Mouse (Mus musculus) hindlimb bud, embryonic 11.5 days (tissue): ENCODE results near the gene Apoa1.

ENCODE experiments used
- DNase-seq: peaks from one replicate; pipeline ENCODE4 v3.0.0-alpha.2; 2012; ENCODE audit warnings: low read depth, low spot score; ENCODE audit errors: extremely low spot score

The Apoa1 gene

DNA sequence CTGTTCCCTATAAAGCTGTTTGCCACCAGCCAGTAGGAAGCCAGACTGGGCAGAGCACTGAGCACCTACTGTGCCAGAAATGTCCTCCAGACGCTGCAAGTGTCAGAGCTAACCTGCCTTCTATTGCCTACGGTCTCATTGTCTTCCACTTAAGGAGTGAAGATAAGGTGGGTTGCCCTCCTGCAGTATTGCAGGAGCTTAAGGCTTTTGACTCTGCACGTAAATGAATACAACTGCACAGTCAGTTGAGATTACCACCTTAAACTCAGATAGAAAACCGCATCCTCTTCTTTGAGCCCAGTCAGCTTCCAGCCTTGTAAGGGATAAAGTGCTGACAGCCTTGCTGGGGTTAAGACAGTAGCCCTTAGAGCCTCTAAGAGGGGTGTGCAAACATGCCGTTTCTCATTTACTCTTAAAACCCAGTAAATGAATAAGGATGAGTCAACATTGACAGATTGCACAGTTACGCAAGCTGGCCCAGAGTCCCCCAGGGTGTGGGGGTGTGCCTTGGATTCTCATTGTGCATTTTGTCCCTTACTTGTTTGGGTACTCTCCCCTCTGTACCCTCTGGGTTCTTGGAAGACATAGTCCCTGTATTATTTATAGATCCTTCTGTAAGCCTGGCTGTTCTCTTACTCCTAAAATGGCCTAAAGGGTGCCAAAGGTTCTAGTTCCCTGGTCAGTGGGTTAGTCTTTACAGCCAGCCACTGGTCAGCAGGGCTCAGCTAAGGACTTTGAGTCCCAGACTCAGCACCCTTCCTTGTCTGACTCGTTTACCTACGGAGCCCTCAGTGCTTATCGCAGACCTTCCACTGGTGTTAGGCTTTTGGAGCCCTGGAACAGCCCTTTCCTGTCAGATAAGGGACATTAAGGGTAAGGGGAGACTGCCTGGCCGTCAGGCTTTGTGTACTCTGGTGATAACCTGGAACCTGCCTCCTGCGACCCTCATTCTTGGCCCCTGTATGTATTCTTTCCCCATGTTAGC is 12.8 kb upstream of the Apoa1 start:
- DNase-seq, result no peak

DNA sequence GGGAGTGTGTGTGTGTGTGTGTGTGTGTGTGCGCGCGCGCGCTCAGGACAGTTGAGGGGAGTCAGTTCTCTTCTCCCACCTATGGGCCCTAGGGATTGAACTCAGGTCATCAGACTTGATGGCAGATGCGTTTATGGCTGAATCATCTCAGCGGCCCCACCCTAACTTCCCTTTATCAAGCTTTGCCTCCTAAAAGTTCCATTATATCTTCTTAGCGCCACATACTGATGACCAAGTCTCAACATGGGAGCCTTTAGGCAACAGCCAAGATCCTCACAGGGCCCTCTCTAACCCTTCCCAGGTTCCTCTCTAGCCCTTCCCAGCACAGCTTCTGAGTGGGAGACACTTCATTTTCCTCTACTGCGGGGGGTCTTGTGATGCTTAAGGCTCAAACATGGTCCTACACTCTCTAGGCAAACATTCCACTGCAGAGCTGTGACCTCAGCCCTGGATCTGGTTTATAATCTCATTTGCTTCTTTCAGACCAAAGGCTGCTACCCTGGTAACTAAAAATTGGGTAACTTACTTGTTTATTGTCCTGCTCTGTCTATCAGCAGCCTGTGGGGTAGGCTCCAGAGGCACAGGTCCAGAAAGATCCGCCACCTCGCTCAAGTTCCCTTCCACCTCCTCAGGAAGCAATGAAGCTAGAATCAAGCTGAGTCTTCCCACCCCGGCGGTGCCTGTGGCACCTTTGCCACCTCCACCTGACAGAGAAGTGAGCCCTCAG is 11.5 kb upstream of the Apoa1 start:
- DNase-seq, result no peak

DNA sequence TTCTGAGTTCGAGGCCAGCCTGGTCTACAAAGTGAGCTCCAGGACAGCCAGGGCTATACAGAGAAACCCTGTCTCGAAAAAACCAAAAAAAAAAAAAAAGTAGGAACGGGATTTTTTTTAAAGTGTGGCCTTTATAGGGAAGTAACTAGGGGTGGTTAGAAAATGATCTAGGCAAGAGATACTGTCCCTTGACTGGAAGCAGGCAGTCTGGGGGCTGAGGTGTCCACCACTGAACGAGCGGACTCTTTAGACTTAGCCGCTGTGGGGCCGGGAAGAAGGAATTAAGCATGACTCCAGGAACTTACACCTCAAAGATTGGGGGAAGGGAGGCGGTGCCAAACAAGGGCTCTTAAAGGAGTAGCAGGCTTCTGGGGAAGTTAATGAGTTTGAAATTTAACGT is 10.2 kb upstream of the Apoa1 start:
- DNase-seq, result no peak

DNA sequence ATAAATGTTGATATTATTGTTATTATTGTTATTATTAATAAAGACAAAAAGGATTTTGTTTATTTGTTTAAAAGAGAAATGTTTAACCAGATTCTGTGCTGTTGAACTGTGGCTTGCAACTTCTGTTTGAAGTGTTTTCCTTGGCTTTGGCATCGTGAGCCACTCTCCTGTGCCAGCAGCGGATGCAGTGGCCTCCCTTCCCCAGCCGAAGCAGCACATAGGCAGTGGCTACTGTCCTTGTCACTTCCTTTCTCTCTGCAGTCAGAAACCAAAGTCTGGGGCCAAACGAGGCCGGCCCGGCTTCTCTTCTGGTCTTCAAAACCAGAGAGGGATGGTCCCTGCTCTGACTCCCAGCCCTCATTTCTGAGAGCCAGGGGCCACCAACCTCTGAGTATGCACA is 5.3 kb upstream of the Apoa1 start:
- DNase-seq, result no peak

DNA sequence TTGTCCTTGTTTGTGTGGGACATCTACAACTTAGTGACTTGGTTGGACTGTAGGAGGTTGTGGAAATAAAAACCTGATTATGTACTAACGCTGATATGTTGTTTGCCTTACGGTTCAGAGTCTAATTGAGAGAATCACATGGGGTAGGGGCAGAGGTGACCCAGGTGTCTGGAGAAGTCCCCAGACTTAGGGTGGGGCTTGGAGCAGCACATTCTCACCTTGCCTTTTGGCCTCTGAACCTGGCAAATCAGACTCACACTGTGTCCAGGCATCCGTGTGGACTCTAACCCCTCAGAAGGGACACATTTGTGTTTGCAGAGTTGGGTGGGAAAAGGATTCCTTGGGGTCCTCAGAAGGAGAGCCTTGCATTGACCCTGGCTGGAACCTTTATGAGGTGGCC is 4.3 kb upstream of the Apoa1 start:
- DNase-seq, result no peak

DNA sequence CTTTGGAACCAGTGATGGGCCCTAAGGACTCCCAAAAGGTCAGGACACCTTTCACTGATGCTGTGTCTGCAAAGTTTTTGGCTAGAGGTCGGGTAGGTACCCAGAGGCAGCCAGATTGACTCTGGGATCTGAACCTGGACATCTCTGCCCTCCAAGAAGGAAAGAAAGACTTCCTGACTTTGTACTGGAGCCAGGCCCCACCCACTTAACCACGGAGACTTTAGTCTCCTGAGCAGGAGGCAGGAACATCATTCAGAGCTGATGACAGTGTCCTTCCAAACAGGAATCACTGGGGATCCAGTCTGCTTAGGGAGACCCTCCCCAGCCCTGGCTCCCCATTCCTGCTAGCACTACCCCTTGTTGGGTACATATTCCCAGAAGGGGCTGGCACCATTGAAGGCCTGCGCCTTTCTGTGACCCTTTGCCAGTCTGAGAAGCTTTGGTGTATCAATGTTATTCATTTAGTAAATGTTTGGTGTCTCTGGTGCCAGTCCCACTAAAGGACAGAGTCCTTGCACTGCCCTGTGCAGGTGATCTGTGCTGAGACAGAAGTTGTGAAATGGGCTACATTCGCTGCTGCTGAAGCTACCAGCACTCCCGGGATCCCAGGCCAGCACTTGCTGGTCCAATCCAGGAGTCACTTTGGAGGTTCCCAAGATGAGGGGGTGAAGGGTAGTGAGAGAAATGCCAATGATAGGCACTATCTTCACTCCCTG is 3.3 kb upstream of the Apoa1 start:
- no peak for DNase-seq

DNA sequence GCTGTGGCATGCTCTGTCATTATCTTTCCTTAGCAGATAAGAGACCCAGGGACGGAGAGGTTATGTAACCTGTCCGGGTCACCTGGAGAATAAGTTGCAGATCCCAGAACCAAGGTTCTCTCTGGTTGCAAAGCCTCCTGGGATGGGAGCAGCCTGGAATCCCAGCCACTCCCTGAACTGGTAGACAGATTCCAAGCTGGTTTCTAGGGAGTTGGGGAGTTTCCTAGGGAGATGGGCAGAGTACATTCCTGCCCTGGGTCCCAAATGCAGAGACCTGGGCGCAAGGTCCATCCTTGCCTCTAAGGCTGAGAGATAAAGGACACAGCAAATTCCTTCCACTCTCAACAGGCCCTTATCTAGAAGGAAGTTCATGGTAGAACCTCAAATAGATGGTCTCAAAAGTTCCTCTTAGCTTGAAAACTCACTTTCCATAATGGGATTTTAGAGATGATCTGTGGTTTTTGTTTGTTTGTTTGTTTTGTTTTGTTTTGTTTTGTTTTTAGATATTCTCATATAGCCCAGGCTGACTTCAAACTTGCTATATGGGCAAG is 1.2 kb upstream of the Apoa1 start:
- no peak for DNase-seq

DNA sequence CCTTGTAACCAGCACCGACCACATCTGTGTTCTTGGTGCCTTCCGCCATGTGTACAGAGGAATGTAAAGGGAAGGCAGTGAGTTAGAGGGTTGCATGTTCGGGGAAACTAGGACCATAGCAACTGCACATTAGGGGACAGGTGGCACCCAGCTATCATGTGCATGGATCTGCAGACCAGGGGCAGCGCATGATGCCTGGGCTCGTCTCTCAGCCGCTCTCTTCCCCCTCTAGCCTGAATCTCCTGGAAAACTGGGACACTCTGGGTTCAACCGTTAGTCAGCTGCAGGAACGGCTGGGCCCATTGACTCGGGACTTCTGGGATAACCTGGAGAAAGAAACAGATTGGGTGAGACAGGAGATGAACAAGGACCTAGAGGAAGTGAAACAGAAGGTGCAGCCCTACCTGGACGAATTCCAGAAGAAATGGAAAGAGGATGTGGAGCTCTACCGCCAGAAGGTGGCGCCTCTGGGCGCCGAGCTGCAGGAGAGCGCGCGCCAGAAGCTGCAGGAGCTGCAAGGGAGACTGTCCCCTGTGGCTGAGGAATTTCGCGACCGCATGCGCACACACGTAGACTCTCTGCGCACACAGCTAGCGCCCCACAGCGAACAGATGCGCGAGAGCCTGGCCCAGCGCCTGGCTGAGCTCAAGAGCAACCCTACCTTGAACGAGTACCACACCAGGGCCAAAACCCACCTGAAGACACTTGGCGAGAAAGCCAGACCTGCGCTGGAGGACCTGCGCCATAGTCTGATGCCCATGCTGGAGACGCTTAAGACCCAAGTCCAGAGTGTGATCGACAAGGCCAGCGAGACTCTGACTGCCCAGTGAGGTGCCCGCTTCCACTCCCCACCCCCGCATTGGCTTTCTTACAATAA is 1.4 kb downstream of the Apoa1 start:
- DNase-seq, result peak; percentile 71

DNA sequence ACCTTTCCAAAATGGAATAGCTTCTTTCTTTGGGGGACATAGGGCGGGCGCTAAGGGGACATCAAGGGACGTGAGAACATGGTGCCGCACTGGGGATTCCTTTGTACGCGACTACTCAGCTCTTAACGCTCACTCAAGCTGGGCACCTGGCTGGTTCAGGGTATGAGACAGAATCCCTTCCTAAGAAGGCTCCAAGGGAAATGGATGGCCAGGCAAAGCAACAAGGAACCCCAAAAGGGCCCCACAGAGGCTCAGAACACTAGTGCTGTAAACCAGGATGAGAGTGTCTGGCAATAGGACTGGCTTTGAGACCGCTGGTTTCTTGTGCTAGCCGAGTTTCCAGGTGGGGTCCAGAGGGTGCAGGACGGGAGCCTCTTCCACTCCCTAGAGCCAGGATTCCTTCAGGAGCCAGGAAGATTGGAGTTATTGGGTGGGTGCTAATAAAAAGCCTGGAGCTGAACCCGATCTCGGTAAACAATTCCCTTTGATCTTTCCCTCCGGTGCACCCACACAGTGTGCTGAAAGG is 2.1 kb downstream of the Apoa1 start:
- DNase-seq, result no peak

DNA sequence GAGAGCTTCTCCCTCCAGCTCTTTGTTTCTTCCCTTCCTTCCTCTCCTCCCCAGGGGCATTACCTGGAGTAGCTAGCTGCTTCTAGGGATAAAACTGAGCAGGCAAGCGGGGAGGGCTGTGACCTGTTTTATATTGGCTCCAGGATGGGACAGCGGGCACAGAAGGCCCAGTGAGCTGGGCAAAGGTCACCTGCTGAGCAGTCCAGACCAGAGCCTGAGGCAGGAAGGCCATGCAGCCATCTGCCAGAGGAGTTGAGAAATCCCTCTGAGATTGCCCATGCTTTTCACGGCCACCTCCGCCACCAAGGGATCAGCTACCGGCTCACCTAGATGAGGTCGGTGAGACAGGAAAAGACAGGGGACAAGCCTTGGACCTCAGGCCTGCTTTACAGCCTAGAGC is 6.8 kb downstream of the Apoa1 start:
- DNase-seq, result no peak

DNA sequence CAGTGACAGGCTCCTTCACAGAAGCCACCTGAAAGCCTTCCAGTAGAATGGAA is 7.0 kb downstream of the Apoa1 start, which contains the start of gene Apoc3:
Gene Apoc3 (minus strand): TSS at position 41 of the 53 bp plus-strand sequence.
- DNase-seq, result no peak

DNA sequence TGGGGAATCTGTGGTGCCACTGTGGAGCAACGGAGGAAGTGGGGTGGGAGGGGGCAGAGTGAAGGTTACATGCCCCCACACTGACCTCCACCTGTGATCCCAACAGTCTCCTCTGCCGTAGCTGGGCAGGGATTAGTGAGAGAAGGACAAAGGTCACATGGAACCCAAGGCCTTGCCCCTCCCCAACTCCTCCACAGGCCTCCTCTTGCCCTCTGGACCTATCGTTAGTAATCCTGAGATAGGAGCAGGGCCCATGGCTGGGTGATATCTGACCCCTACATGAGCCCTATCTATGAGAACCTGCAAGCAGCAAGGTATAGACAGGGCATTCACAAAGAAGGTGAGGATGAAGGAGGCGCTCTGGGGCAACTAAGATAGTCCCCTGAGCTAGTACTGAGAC is 7.3 kb downstream of the Apoa1 start:
- DNase-seq, result no peak

DNA sequence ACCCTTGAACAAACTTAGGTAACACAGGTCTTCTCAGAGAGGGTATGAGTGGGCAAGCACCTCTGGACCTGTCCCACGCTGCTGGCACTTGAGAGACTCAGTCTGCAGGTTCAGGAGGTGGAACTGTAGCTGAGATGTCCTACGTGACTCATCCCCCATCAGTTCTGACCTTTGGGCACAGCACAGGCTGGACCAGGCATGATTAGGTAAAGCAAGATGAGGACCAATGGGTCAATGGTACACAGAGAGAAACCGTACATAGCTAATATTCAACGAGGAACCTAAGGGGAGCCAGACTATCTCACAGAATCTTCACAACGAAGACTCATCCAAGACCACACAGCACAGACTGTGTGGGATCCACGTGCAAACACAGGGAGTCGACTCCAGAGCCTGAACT is 10.5 kb downstream of the Apoa1 start:
- DNase-seq, result no peak

DNA sequence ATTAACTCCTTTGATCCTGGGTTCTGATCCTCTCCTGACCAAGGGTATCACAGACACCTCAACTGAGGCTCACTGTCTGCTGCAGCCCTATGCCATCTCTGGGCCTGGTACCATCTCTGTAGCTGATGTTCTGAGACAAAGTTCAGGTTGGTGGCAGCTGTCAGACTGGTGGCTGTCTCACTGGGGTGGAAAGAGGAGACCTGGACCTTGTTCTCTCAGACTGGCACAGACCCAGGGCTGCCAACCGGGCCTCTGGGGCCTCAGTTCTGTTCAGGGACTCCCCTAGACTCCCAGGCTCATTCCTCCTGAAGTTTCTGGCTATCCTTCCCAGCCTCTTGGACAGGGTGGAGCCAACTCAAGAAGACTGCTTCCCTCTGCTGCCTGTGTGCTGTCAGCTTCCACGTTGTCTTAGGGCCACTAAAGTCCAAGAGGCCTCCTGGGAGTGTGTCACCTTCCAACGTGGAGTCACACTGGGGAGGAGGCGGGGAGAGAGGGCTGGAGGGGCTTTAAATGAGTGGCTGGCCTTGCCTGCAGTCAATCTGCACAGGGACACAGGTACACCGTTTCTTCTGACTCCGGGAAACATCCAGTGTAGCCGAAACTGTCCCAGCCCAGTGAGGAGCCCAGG is 12.3 kb downstream of the Apoa1 start, which contains the start of gene Apoa4:
Gene Apoa4 (plus strand): TSS at position 171 of the 628 bp plus-strand sequence.
- no peak for DNase-seq

DNA sequence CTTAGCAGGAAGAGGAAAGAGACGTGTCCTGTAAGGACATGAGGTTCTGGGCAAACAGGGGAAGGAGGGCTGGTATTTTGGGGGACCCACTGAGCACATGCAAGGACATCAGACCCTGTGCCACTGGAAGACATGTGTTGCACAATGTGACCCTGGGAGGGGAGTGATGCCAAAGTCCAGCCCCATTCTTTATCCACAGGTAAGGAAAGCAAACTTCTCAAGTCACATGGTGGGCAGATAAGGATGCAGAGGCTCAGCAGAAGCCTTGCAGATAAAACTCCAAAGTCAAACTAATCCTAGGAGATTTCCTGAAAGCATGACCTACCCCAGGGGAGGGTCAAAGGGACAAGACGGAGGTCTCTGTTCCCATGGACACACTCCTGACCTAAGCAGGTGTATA is 13.4 kb downstream of the Apoa1 start:
- no peak for DNase-seq

DNA sequence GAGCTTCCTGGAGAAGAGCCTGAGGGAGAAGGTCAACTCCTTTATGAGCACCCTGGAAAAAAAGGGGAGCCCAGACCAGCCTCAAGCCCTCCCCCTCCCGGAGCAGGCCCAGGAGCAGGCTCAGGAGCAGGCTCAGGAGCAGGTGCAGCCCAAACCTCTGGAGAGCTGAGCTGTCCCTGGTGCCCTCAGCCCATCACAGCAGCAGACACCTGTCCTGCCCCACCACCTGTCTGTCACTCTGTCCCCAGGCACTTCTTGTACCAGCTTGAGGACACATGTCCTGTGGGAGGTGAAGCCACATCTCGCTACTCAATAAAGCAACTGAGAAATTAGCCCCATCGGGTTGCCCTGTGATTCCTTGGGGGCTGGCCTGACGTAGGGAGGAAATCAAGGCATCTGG is 14.7 kb downstream of the Apoa1 start:
- DNase-seq, result no peak

DNA sequence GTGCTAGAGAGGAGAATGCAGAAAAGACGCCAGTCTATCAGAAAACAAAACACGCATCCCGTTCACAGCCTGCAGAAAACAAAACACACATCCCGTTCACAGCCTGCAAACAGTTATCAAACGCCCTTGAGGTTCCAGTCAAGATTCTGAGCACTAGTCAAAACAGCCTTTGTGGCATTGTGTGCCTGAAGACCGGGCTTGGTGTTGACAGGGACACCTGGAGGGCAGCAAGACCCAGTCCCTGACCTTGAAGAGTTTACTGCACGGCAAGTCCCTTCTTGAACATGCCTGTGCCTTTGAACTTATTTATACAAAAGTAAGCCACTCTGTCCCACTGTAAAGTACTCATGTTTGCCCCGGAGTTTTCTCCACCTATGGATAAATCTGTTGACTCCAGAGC is 15.2 kb downstream of the Apoa1 start:
- DNase-seq, result no peak

DNA sequence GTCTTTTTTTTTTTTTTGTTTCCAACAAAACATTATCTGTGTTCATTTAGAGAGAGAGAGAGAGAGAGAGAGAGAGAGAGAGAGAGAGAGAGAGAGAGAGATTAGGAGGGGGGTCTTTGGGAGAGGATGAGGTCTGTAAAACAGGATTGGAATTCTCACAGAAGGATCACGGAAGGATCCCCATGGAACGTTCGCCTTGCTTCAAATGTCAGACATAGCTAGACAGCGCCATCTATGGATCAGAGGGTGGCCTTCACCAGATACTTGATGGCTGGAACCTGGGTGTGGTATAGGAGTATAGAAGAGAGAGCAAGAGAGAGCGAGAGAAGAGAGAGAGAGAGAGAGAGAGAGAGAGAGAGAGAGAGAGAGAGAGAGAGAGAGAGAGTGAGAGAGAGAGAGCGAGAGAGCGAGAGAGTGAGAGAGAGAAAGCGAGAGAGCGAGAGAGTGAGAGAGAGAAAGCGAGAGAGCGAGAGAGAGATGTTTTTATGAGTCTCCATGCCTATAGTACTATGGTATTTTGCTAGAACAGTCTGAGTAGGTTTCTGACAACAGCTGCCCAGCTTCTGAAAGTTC is 18.5 kb downstream of the Apoa1 start:
- DNase-seq, result peak; percentile 77

DNA sequence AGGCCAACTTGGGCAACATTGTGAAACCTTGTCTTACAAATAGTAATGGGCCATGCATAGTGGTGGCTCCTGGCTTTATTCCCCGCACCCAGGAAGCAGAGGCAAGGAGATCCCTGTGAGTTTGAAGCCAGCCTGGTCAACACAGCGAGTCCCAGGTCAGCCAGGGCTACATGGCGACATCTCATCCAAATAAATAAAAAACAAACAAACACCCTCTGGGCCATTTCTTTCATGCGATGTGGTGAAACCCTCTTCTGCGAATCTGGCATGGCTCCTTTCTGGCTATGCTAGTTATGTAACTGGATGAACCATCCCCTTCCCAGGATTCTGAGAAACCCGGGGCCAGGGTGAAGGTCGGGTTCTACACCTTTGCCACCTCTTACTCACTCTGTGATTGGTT is 27.8 kb downstream of the Apoa1 start:
- DNase-seq, result no peak
